Mouse (Mus musculus) Muller cell, postnatal 12 days (primary cell): Measurements from ENCODE around the gene Agps.

Source experiments
- DNase-seq: peaks from one replicate; pipeline ENCODE4 v3.0.0-alpha.2; 2015; ENCODE audit errors: inconsistent ontology term

Agps gene

DNA sequence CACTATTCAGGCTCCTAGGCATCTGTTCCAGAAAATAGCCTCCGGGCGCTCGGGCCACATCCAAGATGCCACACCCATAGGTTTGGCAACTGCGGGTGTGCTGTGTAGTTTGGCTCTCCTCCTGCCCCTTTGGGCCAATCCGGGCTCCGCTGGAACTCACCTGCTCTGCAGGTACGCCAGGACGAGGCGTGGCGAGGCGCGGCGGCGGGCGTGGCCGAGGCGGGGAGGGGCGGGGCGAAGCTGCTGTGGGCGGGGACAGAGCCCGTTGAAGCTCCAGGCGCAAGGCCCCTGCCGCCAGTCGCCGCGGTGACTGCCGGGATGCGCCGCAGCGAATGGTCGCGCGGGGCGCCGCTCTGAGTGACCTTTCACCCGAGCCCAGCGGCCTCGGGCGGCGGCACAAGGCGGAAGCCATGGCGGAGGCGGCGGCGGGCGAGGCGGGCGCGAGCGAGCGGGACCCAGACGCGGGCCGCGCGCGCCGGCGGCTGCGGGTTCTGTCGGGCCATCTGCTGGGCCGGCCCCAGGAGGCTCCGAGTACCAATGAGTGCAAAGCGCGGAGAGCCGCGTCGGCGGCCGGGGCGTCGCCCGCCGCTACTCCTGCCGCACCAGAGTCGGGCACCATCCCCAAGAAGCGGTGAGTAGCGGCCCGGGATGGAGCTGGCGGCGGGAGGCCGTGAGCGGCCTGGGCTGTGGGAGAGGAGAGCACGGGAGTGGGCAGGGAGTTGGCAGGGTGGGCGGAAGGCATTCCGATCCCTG lies at the start of gene Agps:
Agps (plus strand) TSS at position 297 of the 753 bp plus-strand sequence.
- DNase-seq = peak; percentile 89

DNA sequence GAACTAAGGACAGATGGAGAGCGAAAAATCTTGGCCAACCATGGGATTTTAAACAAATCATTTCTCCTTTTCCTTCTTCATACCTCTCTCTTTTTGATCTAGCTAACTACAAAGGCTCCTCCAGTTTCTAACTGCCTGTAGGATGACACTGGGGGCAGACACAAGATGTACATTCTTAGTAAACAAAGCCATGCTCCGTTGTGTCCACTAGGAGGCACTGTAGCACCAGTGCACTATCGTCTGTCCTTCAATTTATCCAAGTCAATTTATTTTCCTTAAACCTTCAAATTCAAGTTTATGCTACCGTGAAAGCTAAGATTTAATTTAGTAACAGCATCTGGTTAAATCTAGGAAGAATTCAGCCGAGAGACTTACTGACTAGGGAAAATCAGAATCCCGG lies 45.9 kb upstream of the Agps start:
- DNase-seq = peak; percentile 37

DNA sequence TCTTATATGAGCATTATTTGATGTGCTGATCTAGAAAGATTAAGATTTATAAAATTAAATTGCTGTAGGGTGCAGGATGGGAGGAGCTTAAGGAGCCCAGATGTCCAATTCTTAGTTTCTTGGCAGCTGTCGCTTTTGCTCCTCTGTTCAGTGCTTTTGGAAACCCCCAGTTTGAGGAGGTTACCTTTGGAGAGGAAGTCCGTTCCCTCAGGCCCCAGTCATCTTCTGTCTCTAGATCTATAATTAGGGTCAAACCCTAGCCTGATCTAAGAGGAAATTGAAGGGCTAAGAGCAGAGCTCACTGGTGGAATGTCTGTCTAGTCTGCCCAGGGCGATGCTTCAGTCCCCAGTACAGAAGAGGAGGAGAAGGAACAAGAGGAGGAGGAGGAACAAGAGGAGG lies 43.5 kb upstream of the Agps start:
- no peak for DNase-seq

DNA sequence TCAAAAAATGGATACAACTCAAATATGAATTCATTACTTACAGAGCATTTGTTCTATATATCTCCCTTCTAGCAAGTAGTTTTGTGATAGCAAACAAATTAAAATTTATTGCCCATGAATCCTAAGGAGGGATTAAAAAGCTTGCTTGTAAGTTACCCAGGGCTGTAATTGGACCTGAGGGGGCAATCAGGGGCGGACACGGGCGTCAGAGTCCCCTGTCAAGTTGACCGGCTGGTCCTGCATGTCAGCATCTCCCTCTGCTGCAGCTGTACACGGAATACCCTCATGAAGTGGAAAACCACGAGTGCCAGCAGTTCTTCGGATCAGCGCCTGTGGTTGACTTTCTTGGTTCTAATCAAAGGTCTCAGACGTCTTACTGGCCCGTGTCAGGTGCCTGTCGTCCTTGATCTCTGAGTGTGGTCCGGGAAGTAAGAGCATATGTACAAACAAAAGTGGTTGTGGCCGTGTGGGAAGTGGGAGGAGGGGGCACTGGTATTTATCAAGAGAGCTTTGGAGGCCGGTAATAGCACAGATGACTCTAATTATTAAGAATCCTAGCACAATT lies 41.9 kb upstream of the Agps start:
- no peak for DNase-seq

DNA sequence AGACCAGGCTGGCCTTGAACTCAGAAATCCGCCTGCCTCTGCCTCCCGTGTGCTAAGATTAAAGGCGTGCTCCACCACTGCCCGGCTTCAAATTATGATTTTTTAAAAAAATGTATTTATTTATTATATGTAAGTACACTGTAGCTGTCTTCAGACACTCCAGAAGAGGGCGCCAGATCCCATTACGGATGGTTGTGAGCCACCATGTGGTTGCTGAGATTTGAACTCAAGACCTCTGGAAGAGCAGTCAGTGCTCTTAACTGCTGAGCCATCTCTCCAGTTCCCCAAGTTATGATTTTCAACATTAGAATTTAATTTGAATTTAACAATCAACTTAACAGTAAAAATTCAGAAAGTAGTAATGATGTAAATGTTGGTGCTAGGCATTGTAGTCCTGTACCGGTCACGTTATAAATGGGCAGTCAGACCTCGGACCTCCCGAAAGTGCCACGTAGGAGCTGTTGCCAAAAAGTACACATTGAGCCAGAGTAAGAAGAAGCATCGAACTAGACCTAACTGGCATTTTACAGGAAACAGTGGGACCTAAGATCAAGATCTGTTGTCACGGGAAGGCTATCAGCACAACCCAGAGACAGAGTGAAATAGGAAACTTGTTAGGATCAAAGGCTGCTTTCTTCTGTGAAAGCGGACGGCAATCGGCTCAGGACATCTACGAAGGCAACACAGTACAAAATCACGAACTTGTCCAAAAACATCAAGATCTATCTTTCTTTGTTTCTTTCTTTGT lies 40.2 kb upstream of the Agps start:
- no peak for DNase-seq

DNA sequence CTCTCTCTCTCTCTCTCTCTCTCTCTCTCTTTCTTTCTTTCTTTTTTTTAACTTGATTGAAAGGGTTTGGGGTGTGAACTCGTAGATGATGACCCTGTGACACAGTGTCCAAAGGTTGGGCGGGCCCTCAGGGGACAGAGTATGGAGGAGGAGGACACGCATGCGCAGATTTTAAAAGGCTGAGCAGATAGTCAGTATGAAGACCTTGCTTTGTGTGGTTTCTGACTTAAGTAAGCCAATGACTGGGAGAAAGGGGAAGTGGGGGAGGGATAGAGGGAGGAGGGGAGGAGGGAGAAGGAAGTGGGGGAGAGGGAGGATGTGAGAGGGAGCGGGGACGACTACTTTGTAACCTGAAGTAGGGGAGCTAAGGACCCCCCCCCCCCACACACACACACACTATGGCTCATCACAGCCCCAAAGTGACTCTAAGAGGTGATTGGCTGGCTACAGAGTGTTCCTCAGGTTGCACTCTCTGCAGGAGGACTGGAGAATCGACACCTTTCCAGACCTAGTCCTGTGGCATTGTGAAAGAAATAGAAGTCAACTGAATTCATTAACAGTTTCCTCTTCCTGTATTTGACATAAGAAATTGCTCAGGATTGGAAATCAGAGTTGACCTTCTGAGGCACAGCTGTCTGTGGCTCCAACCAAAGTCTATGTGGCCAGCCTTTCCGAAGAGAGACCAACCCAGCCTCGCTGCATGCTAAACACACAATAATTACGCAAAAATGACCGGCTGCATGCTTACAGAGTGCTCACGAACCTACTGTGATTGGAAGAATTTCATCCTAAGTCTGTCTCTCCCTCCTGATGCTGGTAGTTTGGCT lies 39.4 kb upstream of the Agps start:
- no peak for DNase-seq

DNA sequence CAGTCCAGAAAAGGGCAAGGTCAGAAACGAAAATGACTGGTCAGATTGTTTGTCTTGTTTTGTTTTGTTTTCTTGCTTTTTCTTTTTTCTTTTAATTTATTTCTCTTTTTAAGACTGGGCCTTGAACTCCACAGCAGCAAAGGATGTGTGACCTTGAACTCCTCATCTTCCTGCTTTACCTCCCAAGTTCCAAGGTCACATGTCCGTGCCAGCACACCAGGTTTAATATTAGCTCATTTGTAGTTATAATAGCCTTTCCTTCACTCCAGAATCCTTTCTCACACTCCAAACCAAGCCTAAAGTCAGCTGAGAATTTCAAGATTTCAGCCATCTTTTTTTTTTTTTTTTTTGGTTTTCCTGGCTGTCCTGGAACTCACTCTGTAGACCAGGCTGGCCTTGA lies 35.8 kb upstream of the Agps start:
- no peak for DNase-seq

DNA sequence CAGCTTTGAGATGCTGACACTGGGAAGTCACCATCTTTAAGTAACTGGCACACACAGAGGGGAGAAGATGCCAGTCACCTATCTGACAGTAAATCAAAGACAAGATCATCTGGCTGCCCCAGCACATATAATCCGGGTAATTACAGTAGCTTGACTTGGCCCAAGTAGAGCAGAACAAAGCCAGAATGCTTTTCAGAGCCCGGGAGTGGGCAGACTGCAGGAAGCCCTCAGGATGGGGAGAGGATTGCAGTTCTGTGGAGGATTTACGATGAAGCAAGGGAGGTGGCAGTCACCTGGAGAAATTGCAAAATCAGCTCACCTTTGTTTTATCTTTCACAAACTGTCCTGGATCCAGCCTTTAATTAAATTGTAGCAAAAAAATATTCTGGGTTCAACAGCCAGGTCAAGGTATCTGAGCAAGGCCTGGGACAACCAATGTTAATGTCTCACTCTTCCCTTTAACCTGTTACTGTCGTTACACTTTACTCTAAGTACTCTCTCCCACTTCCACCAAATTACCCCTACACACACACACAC lies 33.5 kb upstream of the Agps start:
- DNase-seq = no peak

DNA sequence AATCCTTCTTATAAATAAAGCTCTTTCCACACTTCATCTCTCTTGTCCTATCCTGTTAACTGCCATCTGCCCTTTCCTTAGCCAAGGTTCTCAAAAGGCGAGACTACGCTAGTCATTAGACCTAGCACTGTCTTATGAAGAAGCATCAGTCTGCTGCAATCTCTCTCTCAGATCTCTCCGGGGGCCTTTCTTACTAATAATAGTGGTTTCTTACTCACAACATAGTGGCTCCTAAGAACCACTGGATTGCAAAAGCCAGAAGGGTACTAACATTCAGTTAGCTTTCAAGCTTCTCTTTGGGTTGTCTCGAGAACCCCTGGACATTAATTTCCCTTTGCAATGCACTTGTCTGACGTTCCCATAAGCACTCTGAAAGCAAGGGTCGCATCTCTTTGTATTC lies 26.2 kb upstream of the Agps start:
- no peak for DNase-seq

DNA sequence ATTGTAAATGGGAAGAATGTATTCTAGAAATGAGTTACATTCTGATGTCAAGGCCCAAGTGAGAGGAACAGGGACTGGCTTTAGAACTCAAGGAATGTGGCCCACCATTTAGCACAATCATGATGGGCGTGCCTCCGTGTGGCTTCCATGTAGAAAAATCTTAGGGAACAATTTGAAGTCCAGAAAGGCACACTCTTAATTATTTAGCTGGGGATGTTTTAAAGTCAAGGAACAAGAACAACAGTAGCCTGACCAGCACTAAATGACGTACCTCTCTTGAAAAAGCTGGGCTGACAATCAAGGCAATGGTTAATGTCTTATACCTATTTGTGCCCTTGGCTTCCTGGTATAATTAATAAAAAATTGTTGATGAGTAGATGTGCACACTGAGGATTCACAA lies 25.1 kb upstream of the Agps start:
- DNase-seq = no peak

DNA sequence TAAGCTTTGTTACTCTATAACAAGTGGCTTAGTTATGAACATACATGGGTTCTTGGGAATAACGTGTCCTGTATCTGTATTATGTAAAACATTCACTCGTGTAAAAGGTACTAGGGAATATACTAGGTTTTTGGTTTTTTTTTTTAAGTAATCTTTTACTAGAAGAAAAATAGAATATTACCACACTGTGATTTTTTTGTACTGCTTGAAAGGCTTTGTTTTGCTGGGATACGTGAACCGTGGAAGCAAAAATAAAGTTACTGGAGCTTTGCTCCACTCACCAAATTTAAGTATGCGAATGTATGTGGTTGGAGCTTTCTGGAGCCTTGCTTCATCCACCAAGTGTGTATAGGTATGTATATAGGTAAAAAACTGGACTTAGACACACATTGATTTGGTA lies 24.5 kb upstream of the Agps start:
- DNase-seq = no peak

DNA sequence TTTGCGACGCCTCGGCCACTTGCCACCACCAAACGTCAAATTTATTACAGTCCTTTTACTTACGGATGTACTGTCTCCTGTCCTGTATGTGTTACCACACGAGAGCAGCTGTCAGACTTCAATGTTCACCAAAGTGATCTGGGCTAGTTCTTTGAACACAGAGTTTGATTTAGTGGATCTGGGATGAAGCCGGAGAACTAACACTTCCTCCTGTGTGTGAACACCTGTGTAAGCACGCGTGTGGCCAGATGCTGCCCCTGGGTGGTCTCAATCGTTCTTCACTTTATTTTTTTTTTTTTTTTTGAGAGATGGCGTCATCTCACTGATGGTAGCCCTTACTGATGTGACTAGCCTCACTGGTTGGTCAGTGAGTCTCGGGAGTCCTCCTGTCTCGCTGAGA lies 17.1 kb upstream of the Agps start:
- DNase-seq = no peak

DNA sequence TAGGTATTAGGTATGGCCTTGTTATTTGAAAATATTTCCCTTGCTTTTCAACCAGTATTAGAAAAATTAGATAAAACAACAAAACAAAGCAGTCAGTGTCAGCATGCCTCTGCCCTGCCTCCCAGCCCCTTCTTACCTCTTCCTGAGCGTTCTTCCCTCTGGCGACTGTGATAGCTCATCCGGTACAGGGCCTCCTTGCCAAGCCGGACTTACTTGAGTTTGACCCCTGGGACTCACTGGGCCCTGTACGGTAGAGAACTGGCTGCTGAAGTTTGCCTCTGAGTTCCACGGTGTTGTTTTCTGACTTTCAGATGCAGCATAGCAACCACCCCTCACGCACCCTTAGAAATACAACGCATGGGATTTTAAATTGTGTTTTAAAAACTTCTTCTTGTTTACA lies 16.5 kb upstream of the Agps start:
- DNase-seq = no peak

DNA sequence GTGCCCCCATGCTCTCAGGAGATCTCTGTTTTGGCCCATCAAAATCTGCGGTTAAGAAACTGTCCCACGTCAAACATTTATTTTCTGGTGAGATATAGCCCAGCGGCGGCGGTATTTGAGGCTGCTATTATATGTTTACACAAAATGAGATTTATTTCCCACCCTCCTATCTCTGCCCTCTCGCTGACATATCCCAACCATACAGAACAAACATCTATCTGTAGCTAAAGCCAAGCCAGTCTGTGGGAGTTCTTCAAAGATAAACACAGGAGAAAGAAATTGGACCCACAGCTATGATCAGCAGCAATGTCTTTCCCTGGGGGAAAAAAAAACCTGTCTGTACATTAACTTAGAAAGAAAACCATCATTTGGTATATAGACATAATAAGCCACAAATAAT lies 15.3 kb upstream of the Agps start:
- no peak for DNase-seq

DNA sequence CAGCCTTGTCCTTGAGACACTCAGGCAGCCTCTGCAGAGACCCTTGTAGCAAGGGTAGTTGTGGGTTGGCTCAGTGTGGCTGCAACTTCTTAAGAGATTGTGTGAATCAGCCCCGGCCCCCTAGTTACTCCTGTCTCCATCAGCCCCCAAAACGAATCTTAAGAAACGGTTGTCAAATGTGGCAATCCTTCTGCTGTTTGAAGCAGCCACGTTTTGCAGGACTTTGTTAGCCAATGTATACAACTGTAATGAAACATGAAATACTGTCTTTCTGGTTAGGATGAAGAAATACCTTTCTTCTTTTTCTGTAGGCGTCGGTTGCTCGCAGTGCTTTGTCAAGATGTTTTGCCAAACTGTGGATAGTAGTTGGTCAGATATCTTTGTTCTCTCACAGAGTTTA lies 13.3 kb upstream of the Agps start:
- no peak for DNase-seq

DNA sequence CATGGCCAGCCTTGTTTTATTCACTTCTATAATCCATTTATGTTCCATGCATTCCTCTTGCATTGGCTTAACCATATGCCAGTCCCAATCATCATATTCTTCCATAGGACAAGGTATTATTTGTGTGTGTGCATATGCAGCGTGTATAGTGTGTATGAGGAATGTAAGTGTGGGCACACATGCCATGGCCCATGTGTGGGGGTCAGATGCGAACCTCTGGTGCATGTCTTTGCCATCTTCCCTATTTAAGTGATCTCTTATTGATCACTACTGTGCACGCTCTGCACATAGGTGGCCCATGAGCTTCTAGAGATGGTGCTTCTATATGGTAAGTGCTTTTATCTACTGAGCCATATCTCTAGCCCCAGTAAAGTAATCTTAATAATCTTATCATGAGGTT lies 12.2 kb upstream of the Agps start:
- no peak for DNase-seq

DNA sequence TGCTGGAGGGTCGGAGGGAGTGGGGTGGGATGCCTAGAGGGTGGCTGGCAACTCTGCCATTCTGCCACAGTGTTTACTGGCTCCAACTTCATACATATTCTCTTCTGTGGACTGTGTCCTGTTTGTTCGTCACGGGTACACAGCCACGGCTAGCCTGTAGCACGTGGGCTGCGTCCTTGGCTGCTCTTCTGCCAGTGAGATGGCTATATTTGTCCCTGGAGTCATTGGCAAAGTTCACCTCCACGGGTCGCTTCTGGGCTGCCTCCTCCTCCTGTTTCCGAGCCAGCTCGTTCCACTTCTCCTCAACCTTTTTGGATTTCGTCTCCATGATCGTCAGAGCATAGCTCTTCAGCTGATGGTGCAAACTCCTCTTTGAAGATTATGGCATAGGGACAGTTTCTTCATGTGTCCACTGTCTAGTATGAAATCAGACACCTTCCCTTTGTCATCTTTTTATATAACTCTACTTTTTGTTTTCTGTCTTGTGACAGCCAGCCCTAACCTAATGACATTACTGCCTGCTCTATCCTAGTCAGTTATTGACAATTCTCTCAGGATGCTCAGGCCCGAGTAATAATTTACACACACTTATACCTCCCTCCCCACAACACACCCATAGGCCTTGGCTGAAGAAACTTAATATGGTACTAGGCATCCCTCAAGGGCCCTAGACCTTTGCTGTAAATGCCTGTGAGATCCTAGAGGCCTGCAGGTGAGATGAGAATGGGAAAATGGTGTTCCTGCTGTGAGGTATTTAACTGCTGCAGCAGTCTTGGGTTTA lies 9.8 kb upstream of the Agps start:
- no peak for DNase-seq

DNA sequence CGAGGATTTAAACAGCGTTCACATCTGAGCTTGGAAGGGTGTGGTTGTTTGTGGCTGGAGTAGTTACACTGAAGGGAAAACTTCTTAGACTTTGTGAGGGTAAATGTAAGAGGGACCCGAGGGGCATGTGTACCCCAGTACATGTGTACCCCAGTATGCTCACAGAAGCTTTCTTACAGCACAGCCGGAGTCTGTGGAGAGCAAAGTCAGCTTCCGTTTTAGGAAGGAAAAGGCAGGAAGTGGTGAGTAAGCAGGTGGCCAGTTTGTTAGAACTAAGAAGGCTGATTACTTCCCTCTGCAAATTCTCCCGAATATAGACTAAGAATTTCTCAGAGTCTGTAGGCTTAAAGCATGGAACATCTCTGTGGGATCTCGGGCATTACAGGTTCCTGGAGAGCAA lies 8.2 kb upstream of the Agps start:
- DNase-seq = no peak

DNA sequence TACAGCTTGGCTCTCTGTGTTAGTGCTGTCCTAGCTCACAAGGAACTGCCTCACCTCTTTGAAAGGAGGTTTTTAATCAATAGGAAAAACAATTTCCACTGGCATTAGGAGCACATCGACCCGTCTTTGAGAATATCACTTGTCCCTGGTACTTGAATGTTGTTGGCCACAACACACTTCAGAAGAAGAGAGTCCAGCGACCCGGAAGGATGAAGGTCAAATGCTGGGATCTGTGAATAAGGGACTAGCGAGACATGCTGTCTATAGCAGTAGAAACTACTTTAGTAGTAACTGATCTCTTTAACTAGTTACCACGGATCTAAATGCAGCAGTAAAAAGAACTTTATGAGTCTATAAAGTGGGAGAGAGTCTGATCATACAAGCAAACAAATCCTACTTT lies 7.8 kb upstream of the Agps start:
- DNase-seq = no peak

DNA sequence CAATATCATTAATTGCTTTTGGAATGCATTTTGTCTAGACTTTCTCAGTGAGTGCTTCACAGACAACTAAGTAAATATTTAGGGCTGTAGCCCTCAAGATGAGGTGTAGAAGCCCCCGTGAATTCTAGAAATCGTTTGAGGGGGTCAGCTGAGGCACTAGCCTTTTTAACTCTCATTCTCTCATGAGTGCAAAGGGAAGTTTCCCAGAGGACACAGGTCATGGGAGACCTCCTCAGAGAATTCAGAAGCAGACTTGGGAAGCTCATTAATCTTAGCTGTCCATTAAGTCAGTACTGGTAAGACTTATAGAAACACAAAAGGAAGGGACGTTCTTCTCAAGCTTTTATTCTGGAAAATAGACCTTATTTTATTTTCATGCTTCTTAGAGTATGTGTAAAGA lies 7.1 kb upstream of the Agps start:
- no peak for DNase-seq

DNA sequence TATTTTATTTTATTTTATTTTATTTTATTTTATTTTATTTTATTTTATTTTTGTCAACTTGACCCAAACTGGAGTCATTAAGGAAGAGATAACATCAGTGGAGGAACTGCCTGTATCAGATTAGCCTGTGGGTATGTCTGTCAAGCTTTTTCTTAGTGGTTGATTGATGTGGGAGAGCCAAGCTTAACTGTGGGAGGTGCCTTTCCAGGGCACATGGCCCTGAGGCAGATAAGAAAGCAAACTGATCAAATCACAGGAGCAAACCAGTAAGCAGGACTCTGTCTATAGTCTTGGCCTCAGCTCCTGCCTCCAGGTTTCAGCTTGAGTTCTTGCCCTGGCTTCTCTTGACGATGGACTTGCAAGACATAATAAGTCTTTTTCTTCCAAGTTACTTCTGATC lies 6.4 kb upstream of the Agps start:
- DNase-seq = no peak
